Mouse (Mus musculus) bone marrow, adult 2 months (tissue): ENCODE results near the gene Nutm1. TPM values are rescaled to one million over a fixed set of nuclear protein-coding genes. Genes with fewer than 3 reads are reported as not detected.
A peak's percentile ranks its signal among the peaks of the same experiment; 100 is the strongest.
"Not testable (repeated sequence)": the region's sequence is repeated elsewhere in the genome, so short reads cannot be mapped to it uniquely, and the experiment has no call there.

Experiments used
- H3K27ac ChIP-seq: fragments of 200-500 bp; 2 replicates; pipeline ENCODE4 v1.5.1; 2012; ENCODE audit warnings: low read depth, mild to moderate bottlenecking, control low read depth, inconsistent platforms, low read length; ENCODE audit not compliant: control insufficient read depth, poor library complexity, insufficient read depth
- H3K4me1 ChIP-seq: fragments of 200-500 bp; 2 replicates; pipeline ENCODE4 v1.6.1; 2011; ENCODE audit warnings: low read length; ENCODE audit not compliant: control insufficient read depth, insufficient read depth
- H3K4me3 ChIP-seq: fragments of 200-500 bp; replicated peaks from 2 replicates; pipeline ENCODE3; 2011; ENCODE audit warnings: mild to moderate bottlenecking, low read depth, low read length, control low read depth; ENCODE audit not compliant: control insufficient read depth
- CTCF ChIP-seq: fragments of 200-500 bp; IDR thresholded peaks from 2 replicates; pipeline ENCODE4 v1.5.1; 2011; ENCODE audit warnings: low read length, control low read depth; ENCODE audit not compliant: control insufficient read depth, insufficient read depth
- POLR2A ChIP-seq: fragments of 200-500 bp; IDR thresholded peaks from 2 replicates; pipeline ENCODE4 v1.6.1; 2011; ENCODE audit warnings: low read depth, mild to moderate bottlenecking, control low read depth, low read length, borderline replicate concordance; ENCODE audit not compliant: control insufficient read depth
- WGBS: fragments of 180-500 bp; shearing (Covaris S2); methylation state at CpG from one replicate; pipeline ENCODE4 v1.1.7; 2018; 5-methylcytosine and 5-hydroxymethylcytosine counted together
- polyA plus RNA-seq: library from polyadenylated mRNA; stranded (reverse); fragments of >200 nt; gene quantifications from 2 replicates; pipeline ENCODE4 v1.2.4, GENCODE M21; 2011; ENCODE audit warnings: low replicate concordance; ENCODE audit not compliant: missing spikeins, insufficient read depth, insufficient read length

The Nutm1 gene
- not detected in 2 replicates for polyA plus RNA-seq

GRCm38 (mm10) chr2:112259241-112259962 lies at the start of gene Nutm1:
TSS of gene Nutm1 (minus strand) at chr2:112259291.
- no peak within 1 kb of the TSS for H3K4me3 ChIP-seq
- no peak within 1 kb of the TSS for H3K27ac ChIP-seq
- no peak for TF ChIP-seq POLR2A
- TF ChIP-seq CTCF = peak; percentile 61
- H3K4me1 ChIP-seq = no peaks in the 10 kb centered on the region; the same call in 1 of the 2 replicates
- 46% methylated on average over 10 of the region's 10 CpGs for WGBS

- no peak overlapping the region for H3K27ac ChIP-seq
- H3K4me1 ChIP-seq = peaks cover 1% of the 10 kb centered on the region; the same call in 1 of the 2 replicates
- WGBS = 58% methylated on average over 3 of the region's 3 CpGs
- TF ChIP-seq POLR2A (no peak), CTCF (no peak)
- H3K4me3 ChIP-seq = no peak overlapping the region
Observed at GRCm38 (mm10) chr2:112308671-112309070, 49.6 kb upstream of the Nutm1 start.

GRCm38 (mm10) chr2:112298221-112298620 lies 39.1 kb upstream of the Nutm1 start:
- H3K27ac ChIP-seq = no peak overlapping the region
- 90% methylated on average over 4 of the region's 4 CpGs for WGBS
- TF ChIP-seq CTCF = no peak
- TF ChIP-seq POLR2A = no peak
- H3K4me1 ChIP-seq = no peaks in the 10 kb centered on the region; the same call in 1 of the 2 replicates
- H3K4me3 ChIP-seq = no peak overlapping the region

GRCm38 (mm10) chr2:112296211-112296610 lies 37.1 kb upstream of the Nutm1 start:
- TF ChIP-seq CTCF (no peak), POLR2A (no peak)
- 85% methylated on average over 3 of the region's 3 CpGs for WGBS

GRCm38 (mm10) chr2:112292823-112293222 lies 33.7 kb upstream of the Nutm1 start:
- TF ChIP-seq POLR2A = no peak
- no peak for TF ChIP-seq CTCF
- Histone ChIP-seq H3K4me3 (no peak overlapping the region), H3K27ac (no peak overlapping the region), H3K4me1 (no peaks in the 10 kb centered on the region; the same call in 1 of the 2 replicates)
- 86% methylated on average over 2 of the region's 2 CpGs for WGBS

More at GRCm38 (mm10) chr2:112296211-112296610, 37.1 kb upstream of the Nutm1 start:
- Histone ChIP-seq H3K4me3 (no peak overlapping the region), H3K4me1 (no peaks in the 10 kb centered on the region; the same call in 1 of the 2 replicates), H3K27ac (no peak overlapping the region)

GRCm38 (mm10) chr2:112289507-112289906 lies 30.4 kb upstream of the Nutm1 start:
- WGBS = 90% methylated on average over 3 of the region's 3 CpGs
- H3K4me3 ChIP-seq = no peak overlapping the region
- peaks cover 2% of the 10 kb centered on the region for H3K4me1 ChIP-seq
- H3K27ac ChIP-seq = no peak overlapping the region
- TF ChIP-seq POLR2A (no peak), CTCF (no peak)

GRCm38 (mm10) chr2:112287059-112287458 lies 28.0 kb upstream of the Nutm1 start:
- TF ChIP-seq POLR2A = no peak
- WGBS = 23% methylated on average over 4 of the region's 4 CpGs
- H3K4me3 ChIP-seq = no peak overlapping the region
- no peak overlapping the region for H3K27ac ChIP-seq
- peaks cover 2% of the 10 kb centered on the region for H3K4me1 ChIP-seq

- not testable (repeated sequence) for H3K4me3 ChIP-seq, H3K27ac ChIP-seq, H3K4me1 ChIP-seq
- 86% methylated on average over 1 of the region's 1 CpGs for WGBS
Observed at GRCm38 (mm10) chr2:112286062-112286461, 27.0 kb upstream of the Nutm1 start.

- Histone ChIP-seq H3K4me1 (peaks cover 2% of the 10 kb centered on the region), H3K4me3 (no peak overlapping the region), H3K27ac (no peak overlapping the region)
- TF ChIP-seq POLR2A = no peak
- no peak for TF ChIP-seq CTCF
- WGBS = 56% methylated on average over 6 of the region's 6 CpGs
Observed at GRCm38 (mm10) chr2:112285031-112285390, 25.9 kb upstream of the Nutm1 start.
